Mouse (Mus musculus): Measurements from ENCODE around the gene Mkrn2os.

DNA sequence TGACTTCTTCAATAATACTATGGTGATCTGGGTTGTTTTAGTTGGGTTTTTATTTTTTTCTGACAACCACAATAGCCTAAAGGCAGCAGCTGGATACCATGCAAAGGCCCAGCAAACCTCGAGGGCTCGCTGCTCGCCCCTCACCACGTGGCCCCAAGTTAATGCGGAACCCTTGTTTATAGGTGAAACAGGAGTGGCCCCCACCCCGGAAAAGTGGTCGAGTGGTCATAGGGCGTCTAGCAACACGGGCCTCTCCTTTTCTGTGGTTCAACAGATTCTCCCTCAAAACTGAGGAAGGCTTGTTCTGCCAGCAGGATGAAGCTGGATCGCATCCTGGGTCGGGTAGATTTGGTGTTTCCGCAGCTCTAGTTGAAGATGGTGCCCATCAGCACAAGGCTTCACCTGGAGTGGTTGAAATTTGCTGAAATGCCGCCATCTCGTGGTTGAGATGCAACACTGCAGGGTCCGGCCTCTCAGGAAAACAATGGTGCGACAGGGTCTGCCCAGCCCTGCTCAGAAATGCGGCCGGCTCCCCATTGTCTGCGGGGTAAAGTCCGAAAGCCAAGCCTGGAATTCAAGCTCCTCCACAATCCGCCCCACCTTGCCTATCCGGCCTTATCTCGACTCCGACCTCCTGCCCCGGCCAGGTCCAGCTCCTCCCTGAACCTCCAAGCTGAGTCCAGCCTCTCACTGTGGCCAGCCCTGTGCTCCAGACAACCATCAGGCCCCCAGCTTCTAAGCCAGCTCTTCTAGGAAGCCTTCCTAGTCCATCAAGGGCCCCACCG lies 53.5 kb downstream of the Mkrn2os start:
- TF ChIP-seq ZMIZ1 (IDR thresholded peaks at IDR 0.05; ENCODE audit: low read depth, low read length) (no peak), MAFK (IDR thresholded peaks at IDR 0.05; ENCODE audit: borderline replicate concordance, low read depth, low read length) (no peak), ZNF384 (IDR thresholded peaks at IDR 0.05; ENCODE audit: low read depth, low read length) (no peak), MEF2A (IDR thresholded peaks at IDR 0.05; ENCODE audit: extremely low read depth, insufficient replicate concordance, low read depth, low read length, poor library complexity, severe bottlenecking) (no peak), CTCF (IDR thresholded peaks at IDR 0.05 in 2 of 3, conservative IDR thresholded peaks at IDR 0.05 in 1 of 3; ENCODE audit: control insufficient read depth in 1 of 3, insufficient read depth in 1 of 3, low read depth in 2 of 3, low read length in 3 of 3, poor library complexity in 1 of 3, severe bottlenecking in 1 of 3) (peak; percentile 89 to 95 (median 94)), TAL1 (IDR thresholded peaks at IDR 0.05; ENCODE audit: low read length) (no peak), GABPA (IDR thresholded peaks at IDR 0.05; ENCODE audit: low read depth, low read length) (no peak), EP300 (IDR thresholded peaks at IDR 0.05; ENCODE audit: low read depth in 1 of 2, low read length in 2 of 2) (no peak), ZC3H11A (IDR thresholded peaks at IDR 0.05; ENCODE audit: low read depth, low read length) (peak; percentile 99), HCFC1 (IDR thresholded peaks at IDR 0.05; ENCODE audit: low read depth, low read length) (no peak), POLR2A (IDR thresholded peaks at IDR 0.05; ENCODE audit: control insufficient read depth in 1 of 2, insufficient read depth in 1 of 2, low read depth in 1 of 2, low read length in 2 of 2, poor library complexity in 1 of 2) (no peak), MXI1 (IDR thresholded peaks at IDR 0.05; ENCODE audit: low read depth, low read length) (no peak), JUND (IDR thresholded peaks at IDR 0.05; ENCODE audit: low read depth, low read length) (no peak)

Measured in MEL (cell line).